Mouse (Mus musculus) CH12.LX (cell line): ENCODE measurements around the gene Cd247. TPM values are rescaled to one million over a fixed set of nuclear protein-coding genes. Genes with fewer than 3 reads are reported as not detected.

Experiments used
- DNase-seq: peaks from one replicate; pipeline ENCODE4 v3.0.0-alpha.2; 2013; ENCODE audit errors: extremely low read depth
- H3K27ac ChIP-seq: 2 replicates; pipeline ENCODE4 v1.5.1; 2012; ENCODE audit warnings: low read depth, mild to moderate bottlenecking, control low read depth, moderate library complexity; ENCODE audit not compliant: insufficient read depth
- H3K27me3 ChIP-seq: replicated peaks from 2 replicates; pipeline ENCODE3; 2012; ENCODE audit warnings: inconsistent platforms
- H3K36me3 ChIP-seq, 2 experiments: replicated peaks in 1 of 2; 2 replicates each; pipeline versions ENCODE3 to v1.6.1; 2012; ENCODE audit warnings: inconsistent platforms in 1 of 2, low read length in 1 of 2, mild to moderate bottlenecking in 1 of 2, mixed read lengths in 1 of 2, moderate library complexity in 1 of 2; ENCODE audit not compliant: control insufficient read depth in 1 of 2, insufficient read depth in 1 of 2
- H3K4me1 ChIP-seq, 2 experiments: 2 replicates each; pipeline ENCODE4 v1.6.1; 2012; ENCODE audit warnings: inconsistent platforms in 1 of 2, moderate library complexity in 1 of 2; ENCODE audit not compliant: insufficient read depth in 2 of 2, control insufficient read depth in 1 of 2
- H3K4me2 ChIP-seq: 2 replicates; pipeline ENCODE4 v1.6.1; 2012; ENCODE audit warnings: low read depth, mild to moderate bottlenecking, control low read depth; ENCODE audit not compliant: poor library complexity, insufficient read depth, severe bottlenecking
- H3K4me3 ChIP-seq, 3 experiments: fragments of 150-350 bp in 1 of 3; sonication (generic) in 1 of 3; replicated peaks in 1 of 3; 2 replicates each; pipeline versions ENCODE3 to v1.5.1; 2011 to 2012; ENCODE audit warnings: low read depth in 2 of 3, low read length in 2 of 3, mild to moderate bottlenecking in 2 of 3, moderate library complexity in 2 of 3, control low read depth in 1 of 3, improper control_type of control experiment in 1 of 3, inconsistent platforms in 1 of 3, mixed read lengths in 1 of 3; ENCODE audit not compliant: poor library complexity in 1 of 3
- H3K79me2 ChIP-seq: replicated peaks from 2 replicates; pipeline ENCODE4 v1.6.1; 2012; ENCODE audit warnings: mild to moderate bottlenecking, moderate library complexity; ENCODE audit not compliant: control insufficient read depth, poor library complexity, insufficient read depth, severe bottlenecking; ENCODE audit errors: extremely low read depth
- H3K9ac ChIP-seq: 2 replicates; pipeline ENCODE4 v1.6.1; 2012; ENCODE audit warnings: low read depth, mild to moderate bottlenecking, control low read depth, moderate library complexity; ENCODE audit not compliant: insufficient read depth
- H3K9me3 ChIP-seq: replicated peaks from 2 replicates; pipeline ENCODE3; 2012; ENCODE audit warnings: low read length, inconsistent platforms, mixed read lengths
- CHD1 ChIP-seq: IDR thresholded peaks from 2 replicates; pipeline ENCODE4 v1.6.1; 2012; ENCODE audit warnings: low read depth, low read length, improper control_type of control experiment, inconsistent platforms
- CHD2 ChIP-seq: IDR thresholded peaks from 2 replicates; pipeline ENCODE4 v1.6.1; 2011; ENCODE audit warnings: low read length, improper control_type of control experiment
- CTCF ChIP-seq, 2 experiments: IDR thresholded peaks in 1 of 2; conservative IDR thresholded peaks in 1 of 2; 2 replicates each; pipeline ENCODE4 v1.5.1; 2011 to 2012; ENCODE audit warnings: low read depth in 2 of 2, low read length in 2 of 2, improper control_type of control experiment in 1 of 2, inconsistent platforms in 1 of 2, mild to moderate bottlenecking in 1 of 2, moderate library complexity in 1 of 2
- ETS1 ChIP-seq: conservative IDR thresholded peaks from 2 replicates; pipeline ENCODE4 v1.6.1; 2012; ENCODE audit warnings: low read depth, mild to moderate bottlenecking, inconsistent platforms, low read length, improper control_type of control experiment, moderate library complexity
- GABPA ChIP-seq: IDR thresholded peaks from 2 replicates; pipeline ENCODE4 v1.6.1; 2012; ENCODE audit warnings: low read depth, low read length, improper control_type of control experiment, inconsistent platforms; ENCODE audit not compliant: insufficient replicate concordance
- HCFC1 ChIP-seq: IDR thresholded peaks from 2 replicates; pipeline ENCODE4 v1.6.1; 2012; ENCODE audit warnings: low read depth, mild to moderate bottlenecking, inconsistent platforms, low read length, improper control_type of control experiment
- IRF4 ChIP-seq: IDR thresholded peaks from 2 replicates; pipeline ENCODE4 v1.6.1; 2014; ENCODE audit warnings: low read depth, mild to moderate bottlenecking, inconsistent platforms, low read length, improper control_type of control experiment
- JUN ChIP-seq: IDR thresholded peaks from 2 replicates; pipeline ENCODE4 v1.6.1; 2011; ENCODE audit warnings: low read depth, mild to moderate bottlenecking, low read length, improper control_type of control experiment, moderate library complexity; ENCODE audit not compliant: insufficient read depth
- JUND ChIP-seq: conservative IDR thresholded peaks from 2 replicates; pipeline ENCODE4 v1.6.1; 2011; ENCODE audit warnings: low read depth, low read length, improper control_type of control experiment
- MAX ChIP-seq: IDR thresholded peaks from 2 replicates; pipeline ENCODE4 v1.6.1; 2011; ENCODE audit warnings: low read length, improper control_type of control experiment
- NELFE ChIP-seq: IDR thresholded peaks from 2 replicates; pipeline ENCODE4 v1.6.1; 2011; ENCODE audit warnings: low read depth, low read length, improper control_type of control experiment
- NRF1 ChIP-seq: IDR thresholded peaks from 2 replicates; pipeline ENCODE4 v1.6.1; 2014; ENCODE audit warnings: low read depth, mild to moderate bottlenecking, inconsistent platforms, low read length, improper control_type of control experiment, moderate library complexity
- PAX5 ChIP-seq: IDR thresholded peaks from 2 replicates; pipeline ENCODE4 v1.6.1; 2012; ENCODE audit warnings: low read length, inconsistent platforms, mixed read lengths
- RAD21 ChIP-seq: IDR thresholded peaks from 2 replicates; pipeline ENCODE4 v1.6.1; 2011; ENCODE audit warnings: low read depth, mild to moderate bottlenecking, low read length, improper control_type of control experiment, moderate library complexity
- RCOR1 ChIP-seq: conservative IDR thresholded peaks from 2 replicates; pipeline ENCODE4 v1.6.1; 2012; ENCODE audit warnings: low read depth, mild to moderate bottlenecking, inconsistent platforms, low read length, improper control_type of control experiment
- SIN3A ChIP-seq: IDR thresholded peaks from 2 replicates; pipeline ENCODE4 v1.6.1; 2012; ENCODE audit warnings: low read length, improper control_type of control experiment, inconsistent platforms
- TBP ChIP-seq: conservative IDR thresholded peaks from 2 replicates; pipeline ENCODE4 v1.6.1; 2011; ENCODE audit warnings: low read depth, low read length, improper control_type of control experiment
- UBTF ChIP-seq: IDR thresholded peaks from 2 replicates; pipeline ENCODE4 v1.6.1; 2012; ENCODE audit warnings: low read depth, mild to moderate bottlenecking, inconsistent platforms, low read length, improper control_type of control experiment, moderate library complexity
- USF1 ChIP-seq: IDR thresholded peaks from 2 replicates; pipeline ENCODE4 v1.6.1; 2014; ENCODE audit warnings: low read depth, mild to moderate bottlenecking, inconsistent platforms, low read length, improper control_type of control experiment
- USF2 ChIP-seq: conservative IDR thresholded peaks from 2 replicates; pipeline ENCODE4 v1.6.1; 2011; ENCODE audit warnings: low read depth, low read length, improper control_type of control experiment
- ZC3H11A ChIP-seq: IDR thresholded peaks from 2 replicates; pipeline ENCODE4 v1.6.1; 2012; ENCODE audit warnings: low read depth, mild to moderate bottlenecking, inconsistent platforms, low read length, improper control_type of control experiment
- ZNF384 ChIP-seq: IDR thresholded peaks from 2 replicates; pipeline ENCODE4 v1.6.1; 2012; ENCODE audit warnings: low read depth, low read length, improper control_type of control experiment, inconsistent platforms
- dilution Hi-C: fragments of 300-500 bp; cut with MboI; formaldehyde crosslinking; loops from 2 replicates; pipeline ENCODE4 v1.14.3; 2020; ENCODE audit warnings: low sequenced_read_pairs; ENCODE audit not compliant: extremely low pct_unique_long_range_greater_than_20kb, extremely low pct_ligation_motif_present
- in situ Hi-C: fragments of 300-500 bp; cut with MboI; formaldehyde crosslinking; loops from 3 replicates; pipeline ENCODE4 v1.14.3; 2019; ENCODE audit warnings: low sequenced_read_pairs, low pct_ligation_motif_present, low pct_unique_long_range_greater_than_20kb, mixed read lengths
- polyA plus RNA-seq: library from polyadenylated mRNA; unstranded; fragments of >175 nt; gene quantifications from 2 replicates; pipeline ENCODE4 v1.2.1, GENCODE M21; 2012; ENCODE audit warnings: low read depth; ENCODE audit not compliant: insufficient read length
- total RNA-seq, 2 experiments: library from RNA; depleted of rRNA; stranded (reverse); fragments of 300-350 nt in 1 of 2; fragments of >200 nt in 1 of 2; gene quantifications; 2 replicates each; pipeline ENCODE4 v1.2.3; 2012 to 2014

Gene Cd247
- total and polyA plus RNA-seq, 3 experiments = 1.3 to 2.0 TPM; not detected in 1

- Histone ChIP-seq H3K27ac (no peak overlapping the region), H3K27me3 (peaks cover 2% of the 10 kb centered on the region), H3K36me3 (no peaks in the 10 kb centered on the region), H3K4me2 (no peak overlapping the region), H3K4me3 (no peak overlapping the region), H3K79me2 (no peaks in the 10 kb centered on the region), H3K9ac (no peak overlapping the region), H3K4me1 (no peaks in the 10 kb centered on the region), H3K9me3 (no peaks in the 10 kb centered on the region)
- dilution Hi-C loops (no loop called here), in situ Hi-C loops (no loop called here)
- no peak for TF ChIP-seq JUN
- TF ChIP-seq NRF1 = no peak
- TF ChIP-seq USF1 = no peak
- TF ChIP-seq TBP = no peak
- TF ChIP-seq RAD21 = no peak
- TF ChIP-seq SIN3A = no peak
- no peak for TF ChIP-seq ETS1
- TF ChIP-seq NELFE = no peak
- no peak for TF ChIP-seq JUND
- no peak for TF ChIP-seq MAX
- TF ChIP-seq CTCF (conservative IDR thresholded peaks at IDR 0.05 in 1 of 2, IDR thresholded peaks at IDR 0.05 in 1 of 2; ENCODE audit: low read depth in 2 of 2, low read length in 2 of 2) = no peak
- TF ChIP-seq PAX5 = no peak
- TF ChIP-seq GABPA = no peak
- TF ChIP-seq CHD2 = no peak
- no peak for DNase-seq
Measured at GRCm38 (mm10) chr1:165837546-165837945, 49.1 kb downstream of the Cd247 start.

- in situ Hi-C loops = no loop called here
Measured at GRCm38 (mm10) chr1:165839201-165839600, 50.7 kb downstream of the Cd247 start.

More at GRCm38 (mm10) chr1:165839201-165839600, 50.7 kb downstream of the Cd247 start:
- Histone ChIP-seq H3K27ac (no peak overlapping the region), H3K36me3 (no peaks in the 10 kb centered on the region), H3K4me1 (peaks cover 3 to 6% of the 10 kb centered on the region in 2 experiments; a peak in 3 of 4 replicates), H3K9ac (no peak overlapping the region), H3K79me2 (no peaks in the 10 kb centered on the region)
- dilution Hi-C loops = no loop called here
- TF ChIP-seq ZNF384 = no peak
- no peak for TF ChIP-seq RCOR1
- no peak for TF ChIP-seq USF2
- no peak for TF ChIP-seq ZC3H11A
- TF ChIP-seq UBTF = no peak
- TF ChIP-seq SIN3A = no peak
- TF ChIP-seq CTCF (conservative IDR thresholded peaks at IDR 0.05 in 1 of 2, IDR thresholded peaks at IDR 0.05 in 1 of 2; ENCODE audit: low read depth in 2 of 2, low read length in 2 of 2) = no peak
- TF ChIP-seq MAX = no peak
- TF ChIP-seq IRF4 = no peak
- TF ChIP-seq CHD1 = no peak
- TF ChIP-seq NRF1 = no peak
- no peak for TF ChIP-seq HCFC1
- TF ChIP-seq, all 38 proteins: peak for 0
- Histone ChIP-seq H3K4me3 (no peak overlapping the region), H3K9me3 (no peaks in the 10 kb centered on the region), H3K4me2 (no peak overlapping the region), H3K27me3 (peaks cover 2% of the 10 kb centered on the region)
- DNase-seq = no peak
